ENCODE assay signal across 8 mouse cellular contexts in the genomic region with DNA sequence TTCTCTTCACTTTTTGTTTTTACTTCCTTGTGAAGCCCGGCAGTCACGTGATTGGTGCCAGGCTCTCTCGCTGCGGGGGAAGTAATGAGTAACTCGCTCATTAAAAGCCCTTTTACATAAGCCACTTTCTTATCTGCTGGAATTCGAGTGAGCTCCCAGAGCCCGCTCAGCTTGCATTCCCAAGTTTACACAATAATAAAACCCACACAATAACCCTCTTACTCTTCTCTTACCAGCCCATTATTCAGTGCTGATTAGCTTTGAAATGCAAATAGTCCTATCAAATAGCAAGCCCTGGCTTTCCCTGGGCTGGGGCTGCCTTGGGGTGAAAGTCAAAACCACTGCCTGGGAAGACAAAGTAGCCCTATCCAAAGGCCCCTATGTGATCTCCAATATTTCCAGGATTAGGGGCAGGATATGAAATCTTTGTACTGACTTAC. TPM values are rescaled to one million over a fixed set of nuclear protein-coding genes. Genes with fewer than 3 reads are reported as not detected.
DNase-seq lines count a peak whose midpoint lies in the region; ATAC-seq and TF ChIP-seq lines count a peak whose summit lies in the region.

No protein-coding gene starts in this region.

- H3K9me3 ChIP-seq in erythroblast, embryonic 14.5 days (ENCODE audit: control insufficient read depth, low read length), result no peaks in the 10 kb centered on the region
- no peaks in the 10 kb centered on the region for H3K9me3 ChIP-seq in hindbrain, postnatal 0 days (ENCODE audit: low read length)

- WGBS in hindbrain, postnatal 0 days, result under 1% methylated on average over 7 of the region's 7 CpGs
- 3% methylated on average over 7 of the region's 7 CpGs for WGBS in macrophage (ENCODE audit: missing documents)

- H3K27me3 ChIP-seq in erythroblast, embryonic 14.5 days (ENCODE audit: control insufficient read depth), result no peaks in the 10 kb centered on the region
- no peaks in the 10 kb centered on the region for H3K27me3 ChIP-seq in hindbrain, postnatal 0 days (ENCODE audit: insufficient read depth, low read length)

- no peak for ATAC-seq in erythroblast, adult 5-6 weeks (replicated peaks; ENCODE audit: low FRiP score, poor library complexity, severe bottlenecking)
- ATAC-seq in hindbrain, postnatal 0 days, result 0 out of 2 replicates have a peak, but pooled peaks have one; percentile 56

- peak overlapping the region; percentile 83 for H3K27ac ChIP-seq in gastrocnemius, adult 2 months
- no peak overlapping the region for H3K27ac ChIP-seq in hindbrain, postnatal 0 days
- peak overlapping the region; percentile 35 for H3K27ac ChIP-seq in macrophage

- H3K4me1 ChIP-seq in erythroblast, embryonic 14.5 days (ENCODE audit: control insufficient read depth), result no peaks in the 10 kb centered on the region
- H3K4me1 ChIP-seq in hindbrain, postnatal 0 days (ENCODE audit: insufficient read depth, low read length), result peaks cover 6% of the 10 kb centered on the region; the same call in 1 of the 2 replicates

- H3K4me2 ChIP-seq in hindbrain, postnatal 0 days (ENCODE audit: low read depth, low read length), result peak overlapping the region; percentile 73

- peak overlapping the region; percentile 47 for H3K9ac ChIP-seq in hindbrain, postnatal 0 days (replicated peaks; ENCODE audit: low read length)

- H3K4me3 ChIP-seq in erythroblast, embryonic 14.5 days (replicated peaks), result peak overlapping the region; percentile 20
- H3K4me3 ChIP-seq in gastrocnemius, adult 2 months, result peak overlapping the region; percentile 67
- H3K4me3 ChIP-seq in hindbrain, postnatal 0 days (ENCODE audit: low read length), result peak overlapping the region; percentile 41
- peak overlapping the region; percentile 29 for H3K4me3 ChIP-seq in macrophage (ENCODE audit: inconsistent target)

- DNase-seq in cerebellum, postnatal 10 days, result peak; percentile 49 to 55
- DNase-seq in gastrocnemius, adult 2 months, result peak; percentile 55
- DNase-seq in hindbrain, postnatal 0 days (ENCODE audit: low spot score), result peak; percentile 60
- peak; percentile 24 to 46 for DNase-seq in left cerebral cortex, postnatal 10 days (ENCODE audit: extremely low spot score in 1 of 2, low spot score in 2 of 2)
- DNase-seq in right cerebral cortex, postnatal 14 days, result peak; percentile 24

- intact Hi-C loops in gastrocnemius, adult 2 months (cut with DNase I), result no loop called here
- intact Hi-C loops in left cerebral cortex, postnatal 10 days (cut with DNase I), result no loop called here

- no peaks in the 10 kb centered on the region for H3K36me3 ChIP-seq in erythroblast, embryonic 14.5 days (ENCODE audit: control insufficient read depth)
- H3K36me3 ChIP-seq in hindbrain, postnatal 0 days (ENCODE audit: insufficient read depth, low read length), result no peaks in the 10 kb centered on the region
- H3K36me3 ChIP-seq in macrophage (ENCODE audit: inconsistent target), result no peaks in the 10 kb centered on the region

- no peaks in the 10 kb centered on the region for H3K79me2 ChIP-seq in macrophage (ENCODE audit: inconsistent target)

- TF ChIP-seq CTCF in gastrocnemius, adult 2 months (IDR thresholded peaks at IDR 0.05), result no peak
- TF ChIP-seq CTCF in hindbrain, postnatal 0 days (IDR thresholded peaks at IDR 0.05; ENCODE audit: low read depth), result no peak

RNA-seq across cellular contexts. Expression of gene Cxadr, which starts 36.1 kb away (rescaled TPM):
- not detected in 2 replicates for polyA plus RNA-seq in erythroblast, embryonic 14.5 days (2012)
- total RNA-seq in erythroblast, adult 5-6 weeks (2015; ENCODE audit: low replicate concordance), result 0.96 and 2.1 TPM in 2 replicates
- 2.4 and 12.4 TPM in 2 replicates for total RNA-seq in erythroblast, adult 5-6 weeks (2017; ENCODE audit: low replicate concordance)
- total RNA-seq in gastrocnemius, adult 2 months (2021), result under 1 TPM; 0.25 to 0.66 TPM
- total RNA-seq in hindbrain, postnatal 0 days (2014; rRNA removed), result 265 and 272 TPM in 2 replicates
- 116 and 133 TPM in 2 replicates for polyA plus RNA-seq in hindbrain, postnatal 0 days (2015; fragmentation: Nextera tagmentation; extraction: Ambion mirVana)
- 100 to 1,000 TPM; 208 to 232 TPM for total RNA-seq in left cerebral cortex, postnatal 10 days (2021)
- total RNA-seq in macrophage (2018; cell fraction: chromatin; rRNA removed), result under 1 TPM in 1 of 26 experiments, not detected in 25; 0.41 TPM
- not detected for total RNA-seq in macrophage (2018; cell fraction: cytosol; rRNA removed)
- total RNA-seq in macrophage (2018; cell fraction: nucleus; rRNA removed), result under 1 TPM in 1 of 26 experiments, not detected in 25; 0.14 TPM
- not detected in 3 replicates for polyA plus RNA-seq in macrophage (2018)

Comparison
In these comparisons a context has a peak if more than half of its experiments do, and no peak if none do; other contexts are left out.
1. RNA of gene Cxadr, which starts 36.1 kb away (total RNA-seq): 265 to 272 TPM in hindbrain, postnatal 0 days and 208 to 232 TPM in left cerebral cortex, postnatal 10 days; 0.96 to 12.4 TPM in erythroblast, adult 5-6 weeks and 0.25 to 0.66 TPM in gastrocnemius, adult 2 months; every median in the first group is over 10 times any median in the second.
2. Peak in every context shown above with its lines, with median percentiles within 50 percentile points of each other: H3K4me3 ChIP-seq and DNase-seq.